Mouse (Mus musculus) limb, embryonic 11.5 days (tissue): ENCODE measurements around the gene Nfatc3. TPM values are rescaled to one million over a fixed set of nuclear protein-coding genes. Genes with fewer than 3 reads are reported as not detected.

ENCODE experiments used
- ATAC-seq: fragments of 200-750 bp; cut with Nextera tagmentation; 2 replicates; pipeline ENCODE4 v1.8.0; 2017; ENCODE audit warnings: low read depth; ENCODE audit not compliant: insufficient number of reproducible peaks, low FRiP score, low TSS enrichment
- DNase-seq: peaks from one replicate; pipeline ENCODE4 v3.0.0-alpha.2; 2015; ENCODE audit warnings: low spot score
- H3K27ac ChIP-seq: fragments of 300-500 bp; sonication (generic); replicated peaks from 2 replicates; pipeline ENCODE4 v1.5.1; 2014; ENCODE audit warnings: low read depth, mild to moderate bottlenecking, low read length
- H3K27me3 ChIP-seq: fragments of 300-500 bp; sonication (generic); 2 replicates; pipeline ENCODE4 v1.6.1; 2014; ENCODE audit warnings: mild to moderate bottlenecking, low read length, mixed read lengths; ENCODE audit not compliant: control insufficient read depth, insufficient read depth
- H3K36me3 ChIP-seq: fragments of 300-500 bp; sonication (generic); 2 replicates; pipeline ENCODE4 v1.6.1; 2014; ENCODE audit warnings: mild to moderate bottlenecking, low read length, moderate library complexity, mixed read lengths; ENCODE audit not compliant: control insufficient read depth, insufficient read depth
- H3K4me1 ChIP-seq: fragments of 300-500 bp; sonication (generic); 2 replicates; pipeline ENCODE4 v1.6.1; 2014; ENCODE audit warnings: low read length, mixed read lengths; ENCODE audit not compliant: control insufficient read depth, insufficient read depth
- H3K4me2 ChIP-seq: fragments of 300-500 bp; sonication (generic); 2 replicates; pipeline ENCODE4 v1.6.1; 2014; ENCODE audit warnings: low read depth, mild to moderate bottlenecking, moderate library complexity; ENCODE audit not compliant: severe bottlenecking
- H3K4me3 ChIP-seq: fragments of 300-500 bp; sonication (generic); 2 replicates; pipeline ENCODE4 v1.5.1; 2014; ENCODE audit warnings: low read depth, low read length
- H3K9ac ChIP-seq: fragments of 300-500 bp; sonication (generic); 2 replicates; pipeline ENCODE4 v1.6.1; 2014; ENCODE audit warnings: mild to moderate bottlenecking, low read length
- H3K9me3 ChIP-seq: fragments of 300-500 bp; sonication (generic); 2 replicates; pipeline ENCODE4 v1.6.1; 2016; ENCODE audit warnings: low read length; ENCODE audit not compliant: control insufficient read depth
- WGBS: fragments of 180-500 bp; shearing (Covaris S2); extraction: QIAGEN DNeasy Blood & Tissue Kit; methylation state at CpG from one replicate; pipeline ENCODE4 v1.1.7; 2014; 5-methylcytosine and 5-hydroxymethylcytosine counted together
- polyA plus RNA-seq: library from polyadenylated mRNA; unstranded; fragments of >200 nt; fragmentation: Nextera tagmentation; extraction: Ambion mirVana; gene quantifications from 2 replicates; pipeline ENCODE4 v1.2.1, GENCODE M21; 2014

The Nfatc3 gene
- polyA plus RNA-seq, 1 experiment from 2014 or later = 6.6 TPM

- DNase-seq (no peak), ATAC-seq (no peak)
- Histone ChIP-seq H3K9me3 (no peaks in the 10 kb centered on the region), H3K9ac (no peak overlapping the region), H3K4me1 (no peaks in the 10 kb centered on the region), H3K36me3 (peaks cover 2% of the 10 kb centered on the region), H3K27ac (no peak overlapping the region), H3K4me3 (no peak overlapping the region), H3K27me3 (no peaks in the 10 kb centered on the region), H3K4me2 (no peak overlapping the region)
- 92% methylated on average over 3 of the region's 3 CpGs for WGBS
Observed at GRCm38 (mm10) chr8:106051068-106051467, 7.6 kb upstream of the Nfatc3 start.

- Histone ChIP-seq H3K9ac (no peak overlapping the region), H3K4me1 (no peaks in the 10 kb centered on the region), H3K4me2 (no peak overlapping the region), H3K36me3 (peaks cover 2% of the 10 kb centered on the region), H3K27me3 (no peaks in the 10 kb centered on the region), H3K27ac (no peak overlapping the region), H3K4me3 (no peak overlapping the region), H3K9me3 (no peaks in the 10 kb centered on the region)
- WGBS = 92% methylated on average over 9 of the region's 9 CpGs
- ATAC-seq = no peak
- DNase-seq = no peak
Observed at GRCm38 (mm10) chr8:106052510-106053089, 6.0 kb upstream of the Nfatc3 start.

- Histone ChIP-seq H3K4me3 (no peak overlapping the region), H3K4me1 (peaks cover 7% of the 10 kb centered on the region; the same call in 1 of the 2 replicates), H3K36me3 (peaks cover 2% of the 10 kb centered on the region), H3K4me2 (no peak overlapping the region), H3K9ac (no peak overlapping the region), H3K27me3 (no peaks in the 10 kb centered on the region), H3K9me3 (no peaks in the 10 kb centered on the region), H3K27ac (no peak overlapping the region)
- ATAC-seq (no peak), DNase-seq (no peak)
- 54% methylated on average over 6 of the region's 6 CpGs for WGBS
Observed at GRCm38 (mm10) chr8:106054190-106054811, 4.3 kb upstream of the Nfatc3 start.

GRCm38 (mm10) chr8:106055038-106055437, 3.6 kb upstream of the Nfatc3 start:
- H3K4me3 ChIP-seq = no peak overlapping the region
- no peak for DNase-seq
- peaks cover 7% of the 10 kb centered on the region; the same call in 1 of the 2 replicates for H3K4me1 ChIP-seq
- no peak overlapping the region for H3K27ac ChIP-seq
- H3K9ac ChIP-seq = no peak overlapping the region
- H3K4me2 ChIP-seq = no peak overlapping the region
- H3K36me3 ChIP-seq = peaks cover 2% of the 10 kb centered on the region
- WGBS = 71% methylated on average over 3 of the region's 3 CpGs
- no peaks in the 10 kb centered on the region for H3K27me3 ChIP-seq
- no peak for ATAC-seq
- H3K9me3 ChIP-seq = no peaks in the 10 kb centered on the region

GRCm38 (mm10) chr8:106056455-106056982, 2.1 kb upstream of the Nfatc3 start:
- no peak overlapping the region for H3K27ac ChIP-seq
- H3K4me2 ChIP-seq = no peak overlapping the region
- no peak overlapping the region for H3K9ac ChIP-seq
- DNase-seq = no peak
- H3K27me3 ChIP-seq = no peaks in the 10 kb centered on the region
- no peak for ATAC-seq
- 85% methylated on average over 4 of the region's 4 CpGs for WGBS
- H3K4me3 ChIP-seq = no peak overlapping the region
- H3K9me3 ChIP-seq = no peaks in the 10 kb centered on the region
- peaks cover 2% of the 10 kb centered on the region; the same call in 1 of the 2 replicates for H3K36me3 ChIP-seq
- H3K4me1 ChIP-seq = peaks cover 7% of the 10 kb centered on the region; the same call in 1 of the 2 replicates

- H3K4me3 ChIP-seq = peak overlapping the region; percentile 90
- DNase-seq (peak; percentile 77), ATAC-seq (peak; percentile 81)
- no peaks in the 10 kb centered on the region for H3K27me3 ChIP-seq
- peak overlapping the region; percentile 51 for H3K4me2 ChIP-seq
- peak overlapping the region; percentile 85 for H3K9ac ChIP-seq
- H3K4me1 ChIP-seq = peaks cover 7% of the 10 kb centered on the region; the same call in 1 of the 2 replicates
- no peaks in the 10 kb centered on the region for H3K9me3 ChIP-seq
- peak overlapping the region; percentile 91 for H3K27ac ChIP-seq
- H3K36me3 ChIP-seq = no peaks in the 10 kb centered on the region; the same call in 1 of the 2 replicates
- WGBS = under 1% methylated on average over 82 of the region's 83 CpGs
Observed at GRCm38 (mm10) chr8:106059613-106060371, 1.2 kb downstream of the Nfatc3 start.

- Histone ChIP-seq H3K4me1 (peaks cover 7% of the 10 kb centered on the region; the same call in 1 of the 2 replicates), H3K27ac (no peak overlapping the region), H3K9me3 (no peaks in the 10 kb centered on the region), H3K27me3 (no peaks in the 10 kb centered on the region), H3K4me3 (peak overlapping the region; percentile 90), H3K9ac (no peak overlapping the region), H3K36me3 (no peaks in the 10 kb centered on the region), H3K4me2 (peak overlapping the region; percentile 51; the same call in 1 of the 2 replicates)
- WGBS = 5% methylated on average over 3 of the region's 3 CpGs
- no peak for ATAC-seq
- DNase-seq = no peak
Observed at GRCm38 (mm10) chr8:106060521-106060920, 1.9 kb downstream of the Nfatc3 start.

- Histone ChIP-seq H3K4me3 (no peak overlapping the region), H3K27me3 (no peaks in the 10 kb centered on the region), H3K9me3 (no peaks in the 10 kb centered on the region), H3K4me2 (no peak overlapping the region), H3K9ac (no peak overlapping the region), H3K27ac (no peak overlapping the region), H3K36me3 (no peaks in the 10 kb centered on the region), H3K4me1 (peaks cover 7% of the 10 kb centered on the region; the same call in 1 of the 2 replicates)
- no peak for ATAC-seq
- no peak for DNase-seq
- WGBS = 88% methylated on average over 6 of the region's 6 CpGs
Observed at GRCm38 (mm10) chr8:106061686-106062085, 3.0 kb downstream of the Nfatc3 start.
